Mouse (Mus musculus) left cerebral cortex, adult 2 months (tissue): Measurements from ENCODE around the gene Nup85. TPM values are rescaled to one million over a fixed set of nuclear protein-coding genes. Genes with fewer than 3 reads are reported as not detected.
"Not testable (repeated sequence)": the region's sequence is repeated elsewhere in the genome, so short reads cannot be mapped to it uniquely, and the experiment has no call there.

Experiments
- DNase-seq, 2 experiments: peaks; one replicate each; pipeline ENCODE4 v3.0.0; 2021 to 2022; ENCODE audit warnings: low spot score in 2 of 2, mixed read lengths in 1 of 2; ENCODE audit errors: extremely low spot score in 1 of 2
- H3K27ac ChIP-seq: fragments of 200-600 bp; 2 replicates; pipeline ENCODE4 v1.8.1; 2022
- H3K4me3 ChIP-seq: fragments of 200-600 bp; 2 replicates; pipeline ENCODE4 v1.8.1; 2022
- CTCF ChIP-seq: fragments of 200-600 bp; IDR thresholded peaks from 2 replicates; pipeline ENCODE4 v1.8.1; 2022; ENCODE audit warnings: antibody characterized with exemption, mild to moderate bottlenecking, moderate library complexity
- intact Hi-C: fragments of 180-260 bp; cut with DNase I; formaldehyde crosslinking; loops from one replicate; pipeline ENCODE4 v1.15.1; 2025
- long read RNA-seq, 2 experiments: library from polyadenylated mRNA; stranded (forward); transcript quantifications; one replicate each; pipeline ENCODE4 v2.0.0; 2021; ENCODE audit warnings: borderline mapping rate in 2 of 2
- total RNA-seq, 2 experiments: library from RNA; stranded (reverse); gene quantifications; 2 replicates each; pipeline ENCODE4 v1.2.3; 2021

The Nup85 gene
- total RNA-seq = 10 to 100 TPM; 48.3 to 52.7 TPM
- long read RNA-seq, experiment 1, transcript Nup85-201 (19 exons, 2,230 nt) = major isoform, 40 of 62 reads
- long read RNA-seq, experiment 1, partial matches to known transcripts = 4 of 62 reads
- long read RNA-seq, experiment 1, other reads (novel, unspliced or antisense) = 18 of 62 reads
- long read RNA-seq, experiment 2, transcript Nup85-201 (19 exons, 2,230 nt) = major isoform, 9 of 41 reads
- long read RNA-seq, experiment 2, partial matches to known transcripts = 3 of 41 reads
- long read RNA-seq, experiment 2, other reads (novel, unspliced or antisense) = 28 of 41 reads

- intact Hi-C loops = loop anchor here (2.0 kb wide), 1 partner anchor 51 kb away; no protein-coding TSS in a partner anchor
- peak within 1 kb of the TSS; percentile 99 for H3K27ac ChIP-seq
- DNase-seq = peak; percentile 97
Measured at GRCm38 (mm10) chr11:115564064-115564809, at the start of gene Nup85. Gene Nup85 (plus strand): TSS chr11:115564434.

GRCm38 (mm10) chr11:115515021-115515420 is 49.2 kb upstream of the Nup85 start:
- intact Hi-C loops = loop anchor here (2.0 kb wide), 1 partner anchor 22 kb away; the partner anchor contains the start of gene Sumo2
- Histone ChIP-seq H3K4me3 (no peak overlapping the region), H3K27ac (no peak overlapping the region)
- no peak for TF ChIP-seq CTCF
- no peak for DNase-seq

More at GRCm38 (mm10) chr11:115564064-115564809, at the start of gene Nup85:
- no peak; the same call in 1 of the 2 replicates for TF ChIP-seq CTCF
- peak within 1 kb of the TSS; percentile 74 for H3K4me3 ChIP-seq

- no peak for DNase-seq
- intact Hi-C loops = no loop called here
- Histone ChIP-seq H3K4me3 (no peak overlapping the region), H3K27ac (no peak overlapping the region)
- TF ChIP-seq CTCF = no peak
Measured at GRCm38 (mm10) chr11:115516942-115517341, 47.3 kb upstream of the Nup85 start.

GRCm38 (mm10) chr11:115518693-115519092 is 45.5 kb upstream of the Nup85 start:
- TF ChIP-seq CTCF = no peak
- DNase-seq = peak in 1 of 2 experiments; percentile 31
- Histone ChIP-seq H3K27ac (peak overlapping the region; percentile 66), H3K4me3 (no peak overlapping the region)
- intact Hi-C loops = no loop called here

GRCm38 (mm10) chr11:115519581-115519980 is 44.7 kb upstream of the Nup85 start:
- Histone ChIP-seq H3K27ac (no peak overlapping the region), H3K4me3 (no peak overlapping the region)
- intact Hi-C loops = no loop called here
- no peak for DNase-seq
- no peak for TF ChIP-seq CTCF

- no peak for TF ChIP-seq CTCF
- no peak for DNase-seq
- intact Hi-C loops = loop anchor here (2.0 kb wide), 1 partner anchor 15 kb away; no protein-coding TSS in a partner anchor
- H3K4me3 ChIP-seq = no peak overlapping the region
- no peak overlapping the region for H3K27ac ChIP-seq
Measured at GRCm38 (mm10) chr11:115520218-115520617, 44.0 kb upstream of the Nup85 start.

- DNase-seq = no peak
- TF ChIP-seq CTCF = no peak
- intact Hi-C loops = loop anchor here (2.0 kb wide), 1 partner anchor 14 kb away; no protein-coding TSS in a partner anchor
Measured at GRCm38 (mm10) chr11:115521080-115521479, 43.2 kb upstream of the Nup85 start.

GRCm38 (mm10) chr11:115522238-115522637 is 42.0 kb upstream of the Nup85 start:
- Histone ChIP-seq H3K27ac (no peak overlapping the region), H3K4me3 (no peak overlapping the region)
- no peak for TF ChIP-seq CTCF
- no peak for DNase-seq
- intact Hi-C loops = no loop called here

More at GRCm38 (mm10) chr11:115521080-115521479, 43.2 kb upstream of the Nup85 start:
- Histone ChIP-seq H3K4me3 (no peak overlapping the region), H3K27ac (no peak overlapping the region)

GRCm38 (mm10) chr11:115522703-115523102 is 41.5 kb upstream of the Nup85 start:
- no peak overlapping the region for H3K27ac ChIP-seq
- TF ChIP-seq CTCF = no peak
- DNase-seq = no peak
- no peak overlapping the region for H3K4me3 ChIP-seq
- intact Hi-C loops = no loop called here

- H3K27ac ChIP-seq, DNase-seq, intact Hi-C loops, H3K4me3 ChIP-seq: not testable (repeated sequence)
Measured at GRCm38 (mm10) chr11:115526446-115526845, 37.8 kb upstream of the Nup85 start.

- peak overlapping the region; percentile 94; the same call in 1 of the 2 replicates for H3K27ac ChIP-seq
- intact Hi-C loops = loop anchor here (2.0 to 5.0 kb wide), 2 partner anchors 14 to 108 kb away; no protein-coding TSS in a partner anchor
- TF ChIP-seq CTCF = no peak
- H3K4me3 ChIP-seq = peak overlapping the region; percentile 79
- DNase-seq = no peak
Measured at GRCm38 (mm10) chr11:115534759-115535371, 29.4 kb upstream of the Nup85 start.
